In genomic region chr3:65905281-65906169, GRCm38 (mm10) we compare ENCODE assay signal across 8 mouse cellular contexts. TPM values are rescaled to one million over a fixed set of nuclear protein-coding genes. Genes with fewer than 3 reads are reported as not detected.
A peak's percentile ranks its signal among the peaks of the same experiment; 100 is the strongest.
DNase-seq lines count a peak whose midpoint lies in the region; ATAC-seq lines count a peak whose summit lies in the region.

No protein-coding gene starts in this region.

- intact Hi-C loops in heart, postnatal 36 days (cut with DNase I), result loop anchor here (2.0 kb wide), 2 partner anchors 23 to 31 kb away; no protein-coding TSS in a partner anchor

- WGBS in liver, embryonic 12.5 days (ENCODE audit: insufficient replicate concordance), result 19% methylated on average over 7 of the region's 7 CpGs
- WGBS in embryonic facial prominence, embryonic 14.5 days, result 23% methylated on average over 7 of the region's 7 CpGs
- WGBS in midbrain, embryonic 15.5 days, result 41% methylated on average over 7 of the region's 7 CpGs

- H3K36me3 ChIP-seq in liver, embryonic 12.5 days, result no peaks in the 10 kb centered on the region
- no peaks in the 10 kb centered on the region for H3K36me3 ChIP-seq in embryonic facial prominence, embryonic 14.5 days (ENCODE audit: control insufficient read depth, insufficient read depth, low read length)
- no peaks in the 10 kb centered on the region for H3K36me3 ChIP-seq in midbrain, embryonic 15.5 days (replicated peaks)

- H3K4me2 ChIP-seq in liver, embryonic 12.5 days, result no peak overlapping the region
- H3K4me2 ChIP-seq in embryonic facial prominence, embryonic 14.5 days (ENCODE audit: low read depth, low read length), result no peak overlapping the region
- H3K4me2 ChIP-seq in midbrain, embryonic 15.5 days, result no peak overlapping the region

- H3K27ac ChIP-seq in liver, embryonic 12.5 days, result 0 out of 2 replicates have a peak overlapping the region, but pooled peaks have one; percentile 0
- H3K27ac ChIP-seq in embryonic facial prominence, embryonic 14.5 days (replicated peaks; ENCODE audit: low read depth, low read length), result peak overlapping the region; percentile 30; the same call in 1 of the 2 replicates
- no peak overlapping the region for H3K27ac ChIP-seq in midbrain, embryonic 15.5 days

- no peak overlapping the region for H3K4me3 ChIP-seq in liver, embryonic 12.5 days
- no peak overlapping the region for H3K4me3 ChIP-seq in embryonic facial prominence, embryonic 14.5 days (ENCODE audit: low read depth, low read length)
- H3K4me3 ChIP-seq in midbrain, embryonic 15.5 days, result no peak overlapping the region

- no peak for ATAC-seq in liver, embryonic 12.5 days
- ATAC-seq in embryonic facial prominence, embryonic 14.5 days (ENCODE audit: low read depth), result peak; percentile 30; the same call in 1 of the 2 replicates
- peak; percentile 65; the same call in 1 of the 2 replicates for ATAC-seq in midbrain, embryonic 15.5 days (replicated peaks)

- DNase-seq in liver, result no peak
- peak; percentile 27 for DNase-seq in embryonic facial prominence, embryonic 14.5 days (ENCODE audit: low spot score)
- DNase-seq in heart, postnatal 36 days, result peak; percentile 41 to 58
- DNase-seq in cerebellum, postnatal 36 days, result no peak
- no peak for DNase-seq in cerebellum, postnatal 14 days
- no peak for DNase-seq in urinary bladder, postnatal 4 days (ENCODE audit: low spot score in 2 of 2)

- no peak overlapping the region for H3K9ac ChIP-seq in liver, embryonic 12.5 days
- no peak overlapping the region for H3K9ac ChIP-seq in embryonic facial prominence, embryonic 14.5 days (ENCODE audit: low read depth, low read length)
- H3K9ac ChIP-seq in midbrain, embryonic 15.5 days, result no peak overlapping the region

- H3K4me1 ChIP-seq in liver, embryonic 12.5 days, result peaks cover 5% of the 10 kb centered on the region
- peaks cover 15% of the 10 kb centered on the region; the same call in 1 of the 2 replicates for H3K4me1 ChIP-seq in embryonic facial prominence, embryonic 14.5 days (ENCODE audit: control insufficient read depth, insufficient read depth, low read length)
- H3K4me1 ChIP-seq in midbrain, embryonic 15.5 days, result no peaks in the 10 kb centered on the region

- no peaks in the 10 kb centered on the region for H3K9me3 ChIP-seq in liver, embryonic 12.5 days (replicated peaks)
- no peaks in the 10 kb centered on the region for H3K9me3 ChIP-seq in embryonic facial prominence, embryonic 14.5 days (ENCODE audit: control insufficient read depth, low read length)
- H3K9me3 ChIP-seq in midbrain, embryonic 15.5 days, result no peaks in the 10 kb centered on the region

- H3K27me3 ChIP-seq in liver, embryonic 12.5 days (replicated peaks), result 0 out of 2 replicates have a peak, but pooled peaks cover 5% of the 10 kb centered on the region
- no peaks in the 10 kb centered on the region for H3K27me3 ChIP-seq in embryonic facial prominence, embryonic 14.5 days (replicated peaks; ENCODE audit: control insufficient read depth, insufficient read depth, low read length)
- H3K27me3 ChIP-seq in midbrain, embryonic 15.5 days (replicated peaks), result no peaks in the 10 kb centered on the region

RNA-seq across cellular contexts. Expression of gene Ccnl1, which starts 52.5 kb away (rescaled TPM):
- polyA plus RNA-seq in liver, embryonic 12.5 days (2016; fragmentation: Nextera tagmentation; extraction: Ambion mirVana), result 74.5 and 74.8 TPM in 2 replicates
- 101 and 105 TPM in 2 replicates for polyA plus RNA-seq in embryonic facial prominence, embryonic 14.5 days (2014; fragmentation: Nextera tagmentation; extraction: Ambion mirVana)
- 10 to 100 TPM; 19.2 to 21.6 TPM for total RNA-seq in heart, postnatal 36 days (2021)
- polyA plus RNA-seq in midbrain, embryonic 15.5 days (2015; fragmentation: Nextera tagmentation; extraction: Ambion mirVana), result 68.6 and 69.9 TPM in 2 replicates

Comparison
In these comparisons a context has a peak if more than half of its experiments do, and no peak if none do; other contexts are left out.
1. DNase-seq: peak in embryonic facial prominence, embryonic 14.5 days (single experiment) and heart, postnatal 36 days (2 of 2); none in liver (single experiment), cerebellum, postnatal 36 days (0 of 2), cerebellum, postnatal 14 days (0 of 2) and urinary bladder, postnatal 4 days (0 of 2).